ENCODE assay signal across 24 mouse cellular contexts in genomic region chr3:101345299-101345698, GRCm38 (mm10). TPM values are rescaled to one million over a fixed set of nuclear protein-coding genes. Genes with fewer than 3 reads are reported as not detected.
DNase-seq lines count a peak whose midpoint lies in the region; ATAC-seq and TF ChIP-seq lines count a peak whose summit lies in the region.
"Had no signal": no experiment of that assay in that cellular context is flagged by ENCODE, and none has a peak within 500 bp of the region (broad histone marks: within the 10 kb centered on the region; RNA-seq: fewer than 3 reads in every experiment).

No protein-coding gene starts in this region.

- H3K4me3 ChIP-seq in forebrain, embryonic 15.5 days: no peak overlapping the region
- no peak overlapping the region for H3K4me3 ChIP-seq in forebrain, embryonic 14.5 days (ENCODE audit: low read depth, low read length)
- no peak overlapping the region for H3K4me3 ChIP-seq in layer of hippocampus, adult 2 months
- no peak overlapping the region for H3K4me3 ChIP-seq in midbrain, postnatal 0 days (ENCODE audit: low read depth, low read length)
- H3K4me3 ChIP-seq in heart, embryonic 11.5 days (ENCODE audit: low read depth, low read length): no peak overlapping the region
- H3K4me3 ChIP-seq: embryonic facial prominence, embryonic 10.5 days; embryonic facial prominence, embryonic 12.5 days; forebrain, embryonic 13.5 days had no signal

- no peak overlapping the region for H3K4me2 ChIP-seq in forebrain, embryonic 15.5 days (replicated peaks)
- no peak overlapping the region for H3K4me2 ChIP-seq in forebrain, embryonic 14.5 days (ENCODE audit: low read length)
- H3K4me2 ChIP-seq in midbrain, postnatal 0 days (ENCODE audit: low read depth, low read length, poor library complexity, severe bottlenecking): no peak overlapping the region
- H3K4me2 ChIP-seq in heart, embryonic 11.5 days: no peak overlapping the region
- H3K4me2 ChIP-seq: embryonic facial prominence, embryonic 12.5 days; forebrain, embryonic 13.5 days had no signal

- no peaks in the 10 kb centered on the region for H3K27me3 ChIP-seq in forebrain, embryonic 15.5 days
- no peaks in the 10 kb centered on the region for H3K27me3 ChIP-seq in forebrain, embryonic 14.5 days (replicated peaks; ENCODE audit: control insufficient read depth, insufficient read depth, low read length)
- H3K27me3 ChIP-seq in midbrain, postnatal 0 days (ENCODE audit: insufficient read depth, low read length): no peaks in the 10 kb centered on the region
- no peaks in the 10 kb centered on the region for H3K27me3 ChIP-seq in heart, embryonic 11.5 days (ENCODE audit: control insufficient read depth, insufficient read depth, low read length)
- H3K27me3 ChIP-seq: embryonic facial prominence, embryonic 12.5 days; forebrain, embryonic 13.5 days had no signal

- peaks cover 39% of the 10 kb centered on the region for H3K4me1 ChIP-seq in forebrain, embryonic 15.5 days
- peaks cover 21% of the 10 kb centered on the region for H3K4me1 ChIP-seq in forebrain, embryonic 14.5 days (ENCODE audit: control insufficient read depth, insufficient read depth, low read length)
- H3K4me1 ChIP-seq in midbrain, postnatal 0 days (ENCODE audit: insufficient read depth, low read length): peaks cover 18% of the 10 kb centered on the region
- peaks cover 17% of the 10 kb centered on the region for H3K4me1 ChIP-seq in heart, embryonic 11.5 days (ENCODE audit: control insufficient read depth, insufficient read depth, low read length)

- 60% methylated on average over 6 of the region's 6 CpGs for WGBS in forebrain, embryonic 15.5 days
- 68% methylated on average over 6 of the region's 6 CpGs for WGBS in forebrain, embryonic 14.5 days
- WGBS in midbrain, postnatal 0 days: 79% methylated on average over 6 of the region's 6 CpGs
- 48% methylated on average over 6 of the region's 6 CpGs for WGBS in heart, embryonic 11.5 days (ENCODE audit: insufficient replicate concordance)

- no peak overlapping the region for H3K9ac ChIP-seq in forebrain, embryonic 15.5 days (replicated peaks)
- no peak overlapping the region for H3K9ac ChIP-seq in forebrain, embryonic 14.5 days (ENCODE audit: low read length)
- H3K9ac ChIP-seq in midbrain, postnatal 0 days (replicated peaks; ENCODE audit: low read length, poor library complexity, severe bottlenecking): no peak overlapping the region
- no peak overlapping the region for H3K9ac ChIP-seq in heart, embryonic 11.5 days (ENCODE audit: low read depth, low read length)
- H3K9ac ChIP-seq: embryonic facial prominence, embryonic 12.5 days; forebrain, embryonic 13.5 days had no signal

- TF ChIP-seq CTCF in layer of hippocampus, adult 2 months (conservative IDR thresholded peaks at IDR 0.05): no peak
- TF ChIP-seq CTCF in midbrain, postnatal 0 days (IDR thresholded peaks at IDR 0.05): no peak

- no peak for ATAC-seq in forebrain, embryonic 15.5 days (replicated peaks)
- no peak for ATAC-seq in forebrain, embryonic 14.5 days
- ATAC-seq in midbrain, postnatal 0 days (ENCODE audit: low FRiP score): no peak
- ATAC-seq in heart, embryonic 11.5 days (replicated peaks; ENCODE audit: insufficient number of reproducible peaks, low FRiP score, low TSS enrichment): no peak
- ATAC-seq: forebrain, embryonic 13.5 days had no signal

- H3K36me3 ChIP-seq in forebrain, embryonic 15.5 days: no peaks in the 10 kb centered on the region
- H3K36me3 ChIP-seq in forebrain, embryonic 14.5 days (ENCODE audit: control insufficient read depth, insufficient read depth, low read length): no peaks in the 10 kb centered on the region
- no peaks in the 10 kb centered on the region for H3K36me3 ChIP-seq in midbrain, postnatal 0 days (ENCODE audit: insufficient read depth, low read length)
- no peaks in the 10 kb centered on the region for H3K36me3 ChIP-seq in heart, embryonic 11.5 days (ENCODE audit: control insufficient read depth, insufficient read depth, low read length)
- H3K36me3 ChIP-seq: embryonic facial prominence, embryonic 10.5 days; embryonic facial prominence, embryonic 12.5 days had no signal

- no peaks in the 10 kb centered on the region for H3K9me3 ChIP-seq in forebrain, embryonic 15.5 days
- H3K9me3 ChIP-seq in forebrain, embryonic 14.5 days (replicated peaks; ENCODE audit: control insufficient read depth, low read length): peaks cover 3% of the 10 kb centered on the region; the same call in 1 of the 2 replicates
- H3K9me3 ChIP-seq in midbrain, postnatal 0 days (ENCODE audit: low read length): no peaks in the 10 kb centered on the region
- no peaks in the 10 kb centered on the region for H3K9me3 ChIP-seq in heart, embryonic 11.5 days (replicated peaks; ENCODE audit: control insufficient read depth, low read length)
- H3K9me3 ChIP-seq: embryonic facial prominence, embryonic 12.5 days; forebrain, embryonic 13.5 days had no signal

- DNase-seq in forebrain, embryonic 14.5 days (ENCODE audit: low spot score): no peak
- no peak for DNase-seq in layer of hippocampus, adult 2 months (ENCODE audit: low spot score in 2 of 2)
- no peak for DNase-seq in layer of hippocampus, adult 8-10 months (ENCODE audit: low spot score in 2 of 2)
- peak; percentile 77 for DNase-seq in ES-CJ7 (ENCODE audit: low read depth, low spot score)
- peak; percentile 58 for DNase-seq in ZHBTc4 (ENCODE audit: low read depth, low spot score)
- no peak for DNase-seq in midbrain, postnatal 0 days (ENCODE audit: low spot score)
- DNase-seq: adrenal gland, adult 2 months; adrenal gland, postnatal 10 days; adrenal gland, postnatal 25 days; cerebellum, adult 11 months; cerebellum, adult 2 months; cerebellum, adult 9-10 months; cerebellum, postnatal 10 days; cerebellum, postnatal 25 days had no signal

- H3K27ac ChIP-seq in forebrain, embryonic 15.5 days (replicated peaks): peak overlapping the region; percentile 86; the same call in 1 of the 2 replicates
- no peak overlapping the region; the same call in 1 of the 2 replicates for H3K27ac ChIP-seq in forebrain, embryonic 14.5 days (ENCODE audit: low read depth, low read length)
- peak overlapping the region; percentile 74; the same call in 1 of the 2 replicates for H3K27ac ChIP-seq in layer of hippocampus, adult 2 months
- no peak overlapping the region for H3K27ac ChIP-seq in midbrain, postnatal 0 days (ENCODE audit: low read depth, low read length)
- no peak overlapping the region for H3K27ac ChIP-seq in heart, embryonic 11.5 days (ENCODE audit: low read depth, low read length)
- H3K27ac ChIP-seq: embryonic facial prominence, embryonic 10.5 days; embryonic facial prominence, embryonic 12.5 days had no signal

RNA-seq across cellular contexts. Expression of gene Igsf3, which starts 31.6 kb away (rescaled TPM):
- polyA plus RNA-seq in forebrain, embryonic 15.5 days (2015; fragmentation: Nextera tagmentation; extraction: Ambion mirVana): 87.3 and 95.0 TPM in 2 replicates
- polyA plus RNA-seq in forebrain, embryonic 14.5 days (2014; fragmentation: Nextera tagmentation; extraction: Ambion mirVana): 30.0 and 45.6 TPM in 2 replicates
- total RNA-seq in layer of hippocampus, adult 2 months (2021): 10 to 100 TPM; 19.4 to 20.6 TPM
- total RNA-seq in layer of hippocampus, adult 8-10 months (2022): 10 to 100 TPM; 16.4 to 17.7 (median 16.9) TPM
- 102 and 104 TPM in 2 replicates for total RNA-seq in midbrain, postnatal 0 days (2014; rRNA removed)
- 84.2 and 84.9 TPM in 2 replicates for polyA plus RNA-seq in midbrain, postnatal 0 days (2015; fragmentation: Nextera tagmentation; extraction: Ambion mirVana)
- 28.1 and 31.3 TPM in 2 replicates for polyA plus RNA-seq in heart, embryonic 11.5 days (2014; fragmentation: Nextera tagmentation; extraction: Ambion mirVana)
- total RNA-seq: MEL had no signal

RNA-seq across cellular contexts. Expression of gene Cd2, which starts 57.6 kb away (rescaled TPM):
- 0.15 and 0.32 TPM in 2 replicates for polyA plus RNA-seq in forebrain, embryonic 15.5 days (2015; fragmentation: Nextera tagmentation; extraction: Ambion mirVana)
- 0.30 and 0.45 TPM in 2 replicates for polyA plus RNA-seq in forebrain, embryonic 14.5 days (2014; fragmentation: Nextera tagmentation; extraction: Ambion mirVana)
- not detected for total RNA-seq in layer of hippocampus, adult 2 months (2021)
- total RNA-seq in layer of hippocampus, adult 8-10 months (2022): not detected
- not detected in 2 replicates for total RNA-seq in midbrain, postnatal 0 days (2014; rRNA removed)
- 0.21 and 0.22 TPM in 2 replicates for polyA plus RNA-seq in midbrain, postnatal 0 days (2015; fragmentation: Nextera tagmentation; extraction: Ambion mirVana)
- 0.20 TPM in 1 of 2 replicates, not detected in the other for polyA plus RNA-seq in heart, embryonic 11.5 days (2014; fragmentation: Nextera tagmentation; extraction: Ambion mirVana)
- total RNA-seq: gastrocnemius, adult 18-20 months; MEL had no signal
- polyA plus RNA-seq: brain, embryonic 14.5 days; C2C12; embryonic facial prominence, embryonic 10.5 days; embryonic facial prominence, embryonic 12.5 days; embryonic facial prominence, embryonic 14.5 days; forebrain, embryonic 13.5 days had no signal

Comparison
In these comparisons a context has a peak if more than half of its experiments do, and no peak if none do; other contexts are left out.
1. H3K27ac ChIP-seq: peak in forebrain, embryonic 15.5 days (single experiment) and layer of hippocampus, adult 2 months (single experiment); none in forebrain, embryonic 14.5 days (single experiment), midbrain, postnatal 0 days (single experiment) and heart, embryonic 11.5 days (single experiment).
2. DNase-seq: peak in ES-CJ7 (single experiment) and ZHBTc4 (single experiment); none in forebrain, embryonic 14.5 days (single experiment), layer of hippocampus, adult 2 months (0 of 2), layer of hippocampus, adult 8-10 months (0 of 2) and midbrain, postnatal 0 days (single experiment).